Mouse (Mus musculus): ENCODE measurements at regions not wholly inside any gene's neighbourhood (a gene's known extent, or its start where the extent isn't known, plus 50 kb on each side); places are given as distances from the start of the nearest gene placed in this dataset.

DNA sequence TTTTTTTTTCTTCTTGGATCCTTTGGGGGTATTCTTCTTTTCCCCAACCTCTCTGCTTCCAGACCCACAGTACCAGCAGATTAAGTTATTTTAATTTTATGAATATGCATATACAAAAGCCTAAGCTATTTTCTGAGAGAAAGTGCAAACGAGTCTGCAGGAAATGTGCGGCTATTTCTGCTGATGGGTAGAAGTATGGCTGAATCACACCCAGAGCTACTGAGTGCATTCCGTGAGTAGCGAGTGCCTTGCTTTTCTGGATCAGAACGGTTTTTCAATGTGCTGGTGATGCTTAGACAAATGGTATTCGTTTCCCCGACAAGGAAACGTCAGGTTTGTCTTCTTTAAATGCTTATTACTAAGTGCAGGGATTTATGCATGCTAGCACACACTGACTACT lies 186.5 kb upstream of the Suclg2 start:
- Histone ChIP-seq H3K36me3 (ENCODE audit: control insufficient read depth, insufficient read depth, low read length) (no peaks in the 10 kb centered on the region), H3K4me2 (replicated peaks; ENCODE audit: low read depth, low read length) (no peak overlapping the region), H3K27ac (ENCODE audit: low read depth, low read length) (no peak overlapping the region), H3K9ac (ENCODE audit: low read depth, low read length) (no peak overlapping the region), H3K27me3 (ENCODE audit: control insufficient read depth, insufficient read depth, low read length) (no peaks in the 10 kb centered on the region), H3K4me1 (ENCODE audit: control insufficient read depth, insufficient read depth, low read length) (no peaks in the 10 kb centered on the region), H3K4me3 (ENCODE audit: low read length) (no peak overlapping the region), H3K9me3 (ENCODE audit: control insufficient read depth, low read length) (no peaks in the 10 kb centered on the region)
- WGBS = 83% methylated on average over 8 of the region's 8 CpGs
- ATAC-seq (ENCODE audit: low FRiP score, low TSS enrichment) = no peak

DNA sequence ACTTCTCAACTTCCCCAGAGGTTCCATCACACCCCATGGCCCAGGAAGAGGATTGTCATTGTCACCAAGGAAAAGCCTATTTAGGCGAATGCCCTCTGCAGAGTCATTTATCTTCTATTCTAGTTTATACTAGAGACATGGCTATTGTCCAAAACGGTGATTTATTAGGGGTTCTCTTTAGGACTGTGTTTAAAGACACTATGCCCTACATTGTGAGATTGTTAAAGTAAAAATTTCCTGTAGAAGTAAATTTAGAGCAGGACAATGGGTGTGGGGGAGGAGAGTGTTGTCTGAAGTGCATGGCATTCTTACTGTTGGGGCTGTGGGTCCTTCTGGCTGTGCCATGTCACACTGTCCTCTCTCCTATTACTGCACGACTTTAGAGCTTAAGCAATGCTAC lies 191.2 kb upstream of the Fam19a1 start:
- no peak for ATAC-seq (ENCODE audit: low FRiP score, low TSS enrichment)
- H3K36me3 ChIP-seq (ENCODE audit: control insufficient read depth, insufficient read depth, low read length) = no peaks in the 10 kb centered on the region
- no peaks in the 10 kb centered on the region for H3K9me3 ChIP-seq (ENCODE audit: control insufficient read depth, low read length)
- no peaks in the 10 kb centered on the region for H3K4me1 ChIP-seq (ENCODE audit: control insufficient read depth, insufficient read depth, low read length)
- WGBS = 53% methylated on average over 3 of the region's 3 CpGs
- no peak overlapping the region for H3K27ac ChIP-seq (ENCODE audit: low read depth, low read length)
- H3K4me3 ChIP-seq (ENCODE audit: low read length) = no peak overlapping the region
- no peak overlapping the region for H3K4me2 ChIP-seq (replicated peaks; ENCODE audit: low read depth, low read length)
- no peak overlapping the region for H3K9ac ChIP-seq (ENCODE audit: low read depth, low read length)
- H3K27me3 ChIP-seq (ENCODE audit: control insufficient read depth, insufficient read depth, low read length) = no peaks in the 10 kb centered on the region

DNA sequence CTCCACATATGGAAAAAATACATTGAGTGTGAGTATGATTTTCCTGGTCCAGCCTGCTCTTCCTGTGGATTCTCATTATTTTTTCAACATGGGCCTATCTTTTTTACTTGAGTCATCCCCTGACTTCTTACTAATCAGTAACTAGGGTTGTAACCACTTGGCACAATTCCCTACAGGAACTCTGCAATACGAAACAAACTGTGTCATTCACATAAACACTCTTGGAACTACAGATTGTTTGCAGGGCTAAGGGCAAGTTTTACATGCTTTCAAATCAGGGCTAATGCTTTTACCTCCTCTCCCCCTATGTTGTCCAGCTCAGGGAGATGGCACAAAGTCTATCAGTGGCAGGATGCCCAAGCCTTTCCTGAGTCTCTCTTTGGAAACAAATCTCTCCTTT lies 178.4 kb upstream of the Fam19a1 start:
- Histone ChIP-seq H3K4me2 (replicated peaks; ENCODE audit: low read depth, low read length) (no peak overlapping the region), H3K4me1 (ENCODE audit: control insufficient read depth, insufficient read depth, low read length) (no peaks in the 10 kb centered on the region), H3K27ac (ENCODE audit: low read depth, low read length) (no peak overlapping the region), H3K9me3 (ENCODE audit: control insufficient read depth, low read length) (no peaks in the 10 kb centered on the region), H3K36me3 (ENCODE audit: control insufficient read depth, insufficient read depth, low read length) (no peaks in the 10 kb centered on the region), H3K4me3 (ENCODE audit: low read length) (no peak overlapping the region), H3K9ac (ENCODE audit: low read depth, low read length) (no peak overlapping the region), H3K27me3 (ENCODE audit: control insufficient read depth, insufficient read depth, low read length) (no peaks in the 10 kb centered on the region)
- 49% methylated on average over 1 of the region's 1 CpGs for WGBS
- ATAC-seq (ENCODE audit: low FRiP score, low TSS enrichment) = no peak

DNA sequence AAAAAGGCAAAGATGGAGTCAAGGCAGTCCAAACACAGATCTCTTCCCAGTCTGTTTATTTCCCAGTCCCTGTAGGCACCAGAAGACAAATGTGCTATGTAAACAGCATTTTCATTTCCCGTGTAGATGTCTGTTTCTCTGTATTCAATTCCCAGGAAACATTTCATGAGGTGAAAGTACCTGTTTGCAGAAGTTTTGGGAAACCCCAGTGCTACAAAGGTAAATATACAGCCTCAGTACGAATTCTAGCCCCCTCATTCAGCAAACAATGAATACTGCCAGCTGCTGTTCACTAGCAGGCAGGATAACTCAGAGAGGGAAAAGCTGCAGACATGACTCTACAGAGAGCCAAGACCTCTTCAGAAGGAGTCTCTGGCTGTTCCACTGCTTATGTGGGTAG lies 176.4 kb upstream of the Fam19a1 start:
- H3K9ac ChIP-seq (ENCODE audit: low read depth, low read length) = no peak overlapping the region
- H3K4me1 ChIP-seq (ENCODE audit: control insufficient read depth, insufficient read depth, low read length) = no peaks in the 10 kb centered on the region
- H3K36me3 ChIP-seq (ENCODE audit: control insufficient read depth, insufficient read depth, low read length) = no peaks in the 10 kb centered on the region
- H3K4me3 ChIP-seq (ENCODE audit: low read length) = no peak overlapping the region
- ATAC-seq (ENCODE audit: low FRiP score, low TSS enrichment) = no peak
- no peaks in the 10 kb centered on the region for H3K9me3 ChIP-seq (ENCODE audit: control insufficient read depth, low read length)
- no peak overlapping the region for H3K4me2 ChIP-seq (replicated peaks; ENCODE audit: low read depth, low read length)
- H3K27ac ChIP-seq (ENCODE audit: low read depth, low read length) = no peak overlapping the region
- no peaks in the 10 kb centered on the region for H3K27me3 ChIP-seq (ENCODE audit: control insufficient read depth, insufficient read depth, low read length)
- 63% methylated on average over 2 of the region's 2 CpGs for WGBS

DNA sequence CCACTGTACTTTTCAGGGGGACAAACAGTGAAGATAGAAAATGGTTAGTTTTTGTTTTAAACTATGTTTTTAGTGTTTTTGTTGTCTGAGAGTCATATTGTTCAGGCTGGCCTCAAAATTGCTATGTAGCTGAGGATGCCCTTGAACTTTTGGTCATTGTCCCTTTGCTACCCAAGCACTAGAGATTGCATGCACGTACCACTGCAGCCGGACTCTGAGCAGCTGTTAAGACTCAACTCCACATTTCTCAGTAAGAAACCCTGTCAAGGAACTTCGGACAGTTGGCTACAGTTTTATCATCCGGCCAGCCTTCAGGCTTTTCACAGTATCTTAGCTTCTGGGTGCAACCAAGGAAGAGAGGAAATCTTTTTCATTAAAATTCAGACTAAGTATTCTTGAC lies 173.9 kb upstream of the Fam19a1 start:
- WGBS = 53% methylated on average over 4 of the region's 4 CpGs
- ATAC-seq (ENCODE audit: low FRiP score, low TSS enrichment) = no peak
- Histone ChIP-seq H3K9me3 (ENCODE audit: control insufficient read depth, low read length) (no peaks in the 10 kb centered on the region), H3K4me2 (replicated peaks; ENCODE audit: low read depth, low read length) (no peak overlapping the region), H3K27me3 (ENCODE audit: control insufficient read depth, insufficient read depth, low read length) (no peaks in the 10 kb centered on the region), H3K36me3 (ENCODE audit: control insufficient read depth, insufficient read depth, low read length) (no peaks in the 10 kb centered on the region), H3K27ac (ENCODE audit: low read depth, low read length) (no peak overlapping the region), H3K4me1 (ENCODE audit: control insufficient read depth, insufficient read depth, low read length) (no peaks in the 10 kb centered on the region), H3K9ac (ENCODE audit: low read depth, low read length) (no peak overlapping the region), H3K4me3 (ENCODE audit: low read length) (no peak overlapping the region)

DNA sequence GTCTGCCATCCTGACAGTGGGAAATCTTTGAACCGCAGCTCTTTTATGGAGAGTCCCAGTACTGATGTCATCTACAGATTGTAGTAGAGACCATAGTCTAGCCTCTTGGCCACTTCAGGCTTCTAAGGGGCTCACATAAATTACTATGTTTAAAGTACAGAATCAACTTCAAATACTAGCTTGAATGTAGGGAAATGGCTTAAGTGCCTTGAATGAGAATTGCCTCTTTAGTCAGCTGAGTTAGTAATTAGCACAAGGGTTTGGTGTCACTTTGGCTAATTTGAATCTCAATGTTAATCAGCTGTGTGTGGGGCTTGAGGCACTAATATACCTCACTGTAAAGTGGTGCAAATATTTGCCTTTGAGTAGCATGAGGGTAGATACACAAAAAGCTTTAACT lies 152.2 kb upstream of the Fam19a1 start:
- Histone ChIP-seq H3K4me3 (ENCODE audit: low read length) (no peak overlapping the region), H3K4me1 (ENCODE audit: control insufficient read depth, insufficient read depth, low read length) (no peaks in the 10 kb centered on the region), H3K9ac (ENCODE audit: low read depth, low read length) (no peak overlapping the region), H3K36me3 (ENCODE audit: control insufficient read depth, insufficient read depth, low read length) (no peaks in the 10 kb centered on the region), H3K4me2 (replicated peaks; ENCODE audit: low read depth, low read length) (no peak overlapping the region), H3K27ac (ENCODE audit: low read depth, low read length) (no peak overlapping the region), H3K27me3 (ENCODE audit: control insufficient read depth, insufficient read depth, low read length) (no peaks in the 10 kb centered on the region), H3K9me3 (ENCODE audit: control insufficient read depth, low read length) (no peaks in the 10 kb centered on the region)
- ATAC-seq (ENCODE audit: low FRiP score, low TSS enrichment) = no peak
- 47% methylated on average over 1 of the region's 1 CpGs for WGBS

DNA sequence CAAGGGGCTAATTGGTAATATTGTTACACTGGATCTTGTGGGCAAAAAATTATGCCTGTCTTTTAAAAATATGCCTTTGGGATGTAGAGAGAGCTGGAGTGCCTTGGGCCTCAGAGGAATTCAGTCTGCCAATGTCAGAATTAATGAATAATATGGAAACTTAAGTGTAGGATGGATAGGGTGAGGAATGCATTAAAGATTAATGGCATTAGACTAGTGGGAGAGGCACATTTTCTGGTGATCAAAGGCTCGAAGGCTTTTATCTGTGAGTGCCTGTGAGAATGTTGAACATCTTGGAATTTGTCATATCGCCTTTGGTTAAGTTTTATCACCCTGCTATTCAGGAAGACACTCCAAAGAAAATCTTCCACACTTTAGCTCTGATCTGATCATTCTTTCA lies 146.7 kb upstream of the Fam19a1 start:
- Histone ChIP-seq H3K27me3 (ENCODE audit: control insufficient read depth, insufficient read depth, low read length) (no peaks in the 10 kb centered on the region), H3K9ac (ENCODE audit: low read depth, low read length) (no peak overlapping the region), H3K36me3 (ENCODE audit: control insufficient read depth, insufficient read depth, low read length) (no peaks in the 10 kb centered on the region), H3K9me3 (ENCODE audit: control insufficient read depth, low read length) (no peaks in the 10 kb centered on the region), H3K4me1 (ENCODE audit: control insufficient read depth, insufficient read depth, low read length) (no peaks in the 10 kb centered on the region), H3K4me2 (replicated peaks; ENCODE audit: low read depth, low read length) (no peak overlapping the region), H3K4me3 (ENCODE audit: low read length) (no peak overlapping the region), H3K27ac (ENCODE audit: low read depth, low read length) (no peak overlapping the region)
- 43% methylated on average over 2 of the region's 2 CpGs for WGBS
- ATAC-seq (ENCODE audit: low FRiP score, low TSS enrichment) = no peak

DNA sequence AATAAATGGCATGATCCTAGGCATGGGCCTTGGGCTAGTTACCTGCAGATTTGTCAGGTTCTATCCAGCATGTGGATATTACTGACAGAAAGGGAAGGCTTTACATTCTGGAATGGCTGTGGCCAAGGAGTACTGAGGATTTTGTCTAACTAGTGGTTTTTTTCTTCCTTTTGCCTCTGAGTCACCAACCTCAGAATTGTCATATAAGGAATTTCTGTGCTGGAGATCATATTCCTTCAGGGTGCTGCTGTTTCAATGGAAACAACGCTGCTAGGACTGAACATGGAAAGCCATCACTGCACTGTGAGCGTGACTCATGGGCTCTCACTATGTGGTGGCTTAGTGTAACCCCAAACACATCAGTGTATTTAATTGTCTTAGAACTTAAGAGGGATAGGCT lies 137.0 kb upstream of the Fam19a1 start:
- no peak overlapping the region for H3K9ac ChIP-seq (ENCODE audit: low read depth, low read length)
- H3K27ac ChIP-seq (ENCODE audit: low read depth, low read length) = no peak overlapping the region
- H3K9me3 ChIP-seq (ENCODE audit: control insufficient read depth, low read length) = no peaks in the 10 kb centered on the region
- no peak overlapping the region for H3K4me2 ChIP-seq (replicated peaks; ENCODE audit: low read depth, low read length)
- no peaks in the 10 kb centered on the region for H3K4me1 ChIP-seq (ENCODE audit: control insufficient read depth, insufficient read depth, low read length)
- ATAC-seq (ENCODE audit: low FRiP score, low TSS enrichment) = no peak
- H3K27me3 ChIP-seq (ENCODE audit: control insufficient read depth, insufficient read depth, low read length) = no peaks in the 10 kb centered on the region
- 95% methylated on average over 2 of the region's 2 CpGs for WGBS
- H3K36me3 ChIP-seq (ENCODE audit: control insufficient read depth, insufficient read depth, low read length) = no peaks in the 10 kb centered on the region
- H3K4me3 ChIP-seq (ENCODE audit: low read length) = no peak overlapping the region

DNA sequence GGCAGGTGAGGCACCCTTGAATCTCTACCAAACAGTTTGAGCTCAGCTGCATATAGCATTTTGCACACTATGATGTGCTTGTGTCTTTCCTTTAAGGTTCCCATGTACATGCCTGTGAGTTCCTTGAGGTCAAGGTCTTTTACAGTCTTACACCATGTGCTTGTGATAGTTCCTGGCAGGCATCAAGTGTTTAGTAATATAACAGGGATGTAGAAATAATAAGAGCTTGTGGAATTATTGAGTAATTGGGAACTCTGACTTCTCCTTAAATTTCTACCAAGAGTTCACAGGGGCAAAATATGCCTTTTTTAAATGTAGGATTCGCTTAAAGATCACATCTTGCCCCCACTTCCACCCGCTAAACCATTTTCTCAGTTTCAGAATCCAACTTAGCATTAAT lies 115.9 kb upstream of the Fam19a1 start:
- Histone ChIP-seq H3K27me3 (ENCODE audit: control insufficient read depth, insufficient read depth, low read length) (no peaks in the 10 kb centered on the region), H3K4me1 (ENCODE audit: control insufficient read depth, insufficient read depth, low read length) (no peaks in the 10 kb centered on the region), H3K4me2 (replicated peaks; ENCODE audit: low read depth, low read length) (no peak overlapping the region), H3K9ac (ENCODE audit: low read depth, low read length) (no peak overlapping the region), H3K9me3 (ENCODE audit: control insufficient read depth, low read length) (no peaks in the 10 kb centered on the region), H3K27ac (ENCODE audit: low read depth, low read length) (no peak overlapping the region), H3K4me3 (ENCODE audit: low read length) (no peak overlapping the region), H3K36me3 (ENCODE audit: control insufficient read depth, insufficient read depth, low read length) (no peaks in the 10 kb centered on the region)
- WGBS = 84% methylated on average over 2 of the region's 2 CpGs
- no peak for ATAC-seq (ENCODE audit: low FRiP score, low TSS enrichment)

DNA sequence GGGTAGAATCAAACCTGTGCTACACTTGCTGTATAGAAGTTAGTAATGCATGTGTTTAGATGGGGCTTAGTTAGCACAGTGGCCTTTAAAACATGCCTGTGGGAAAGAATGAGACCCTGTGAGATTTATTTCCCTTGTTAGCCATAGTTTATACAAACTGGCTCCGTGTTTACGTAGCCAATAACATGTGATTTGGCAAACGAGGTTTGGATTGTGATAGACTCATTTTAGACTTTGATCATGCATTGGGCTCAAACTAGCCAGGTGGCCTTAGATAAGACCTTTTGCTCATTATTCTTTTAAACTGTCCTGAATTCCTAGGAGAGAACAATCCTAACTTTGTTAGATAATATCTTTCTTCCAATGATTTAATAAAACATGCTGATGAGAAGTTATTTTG lies 115.2 kb upstream of the Fam19a1 start:
- ATAC-seq (ENCODE audit: low FRiP score, low TSS enrichment) = no peak
- Histone ChIP-seq H3K4me1 (ENCODE audit: control insufficient read depth, insufficient read depth, low read length) (no peaks in the 10 kb centered on the region), H3K4me2 (replicated peaks; ENCODE audit: low read depth, low read length) (no peak overlapping the region), H3K4me3 (ENCODE audit: low read length) (no peak overlapping the region), H3K27ac (ENCODE audit: low read depth, low read length) (no peak overlapping the region), H3K27me3 (ENCODE audit: control insufficient read depth, insufficient read depth, low read length) (no peaks in the 10 kb centered on the region), H3K9me3 (ENCODE audit: control insufficient read depth, low read length) (no peaks in the 10 kb centered on the region), H3K36me3 (ENCODE audit: control insufficient read depth, insufficient read depth, low read length) (no peaks in the 10 kb centered on the region), H3K9ac (ENCODE audit: low read depth, low read length) (no peak overlapping the region)
- 44% methylated on average over 3 of the region's 3 CpGs for WGBS

Measured in kidney, embryonic 14.5 days (tissue).